Mouse (Mus musculus) urinary bladder, adult 2 months (tissue): ENCODE measurements around the gene Gm47791. TPM values are rescaled to one million over a fixed set of nuclear protein-coding genes. Genes with fewer than 3 reads are reported as not detected.

ENCODE experiments used
- DNase-seq: peaks from one replicate; pipeline ENCODE4 v3.0.0; 2022; ENCODE audit warnings: low spot score
- polyA plus RNA-seq: library from polyadenylated mRNA; depleted of rRNA; stranded (reverse); fragments of >200 nt; gene quantifications from 2 replicates; pipeline ENCODE4 v1.2.3, GENCODE M21; 2012; rRNA removed

Gene Gm47791
- polyA plus RNA-seq: not detected in 2 replicates

DNA sequence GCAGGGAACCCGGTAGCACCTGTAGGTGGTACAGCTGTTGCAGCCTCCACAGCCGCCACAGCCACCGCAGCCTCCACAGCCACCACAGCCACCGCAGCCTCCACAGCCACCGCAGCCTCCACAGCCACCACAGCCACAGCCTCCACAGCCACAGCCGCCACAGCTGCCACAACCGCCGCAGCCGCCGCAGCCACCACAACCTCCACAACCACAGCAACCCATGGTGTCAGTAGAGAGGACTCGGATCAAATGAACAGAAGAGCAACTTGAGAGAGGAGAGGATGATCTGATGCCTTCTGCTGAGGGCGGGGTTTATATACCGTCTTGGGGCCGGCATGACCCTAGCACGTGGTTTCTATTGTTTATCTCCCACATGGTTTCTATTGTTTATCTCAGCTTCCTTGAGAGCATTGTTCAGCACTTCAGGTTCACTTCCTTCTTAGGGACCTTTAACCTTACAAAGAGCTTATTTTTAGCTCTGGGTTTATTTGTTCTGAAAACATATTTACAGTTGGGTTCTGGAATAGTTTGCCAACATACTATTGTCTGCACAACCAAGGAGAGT, at the start of gene Gm47791:
Gm47791 (minus strand) TSS at position 222 of the 565 bp plus-strand sequence.
- DNase-seq: no peak

- DNase-seq: no peak
Measured at GRCm38 (mm10) chr1:82820626-82821186, 49.7 kb upstream of the Gm47791 start.

GRCm38 (mm10) chr1:82820179-82820578, 49.1 kb upstream of the Gm47791 start:
- DNase-seq: no peak

- DNase-seq: no peak
Measured at GRCm38 (mm10) chr1:82819366-82819765, 48.3 kb upstream of the Gm47791 start.

DNA sequence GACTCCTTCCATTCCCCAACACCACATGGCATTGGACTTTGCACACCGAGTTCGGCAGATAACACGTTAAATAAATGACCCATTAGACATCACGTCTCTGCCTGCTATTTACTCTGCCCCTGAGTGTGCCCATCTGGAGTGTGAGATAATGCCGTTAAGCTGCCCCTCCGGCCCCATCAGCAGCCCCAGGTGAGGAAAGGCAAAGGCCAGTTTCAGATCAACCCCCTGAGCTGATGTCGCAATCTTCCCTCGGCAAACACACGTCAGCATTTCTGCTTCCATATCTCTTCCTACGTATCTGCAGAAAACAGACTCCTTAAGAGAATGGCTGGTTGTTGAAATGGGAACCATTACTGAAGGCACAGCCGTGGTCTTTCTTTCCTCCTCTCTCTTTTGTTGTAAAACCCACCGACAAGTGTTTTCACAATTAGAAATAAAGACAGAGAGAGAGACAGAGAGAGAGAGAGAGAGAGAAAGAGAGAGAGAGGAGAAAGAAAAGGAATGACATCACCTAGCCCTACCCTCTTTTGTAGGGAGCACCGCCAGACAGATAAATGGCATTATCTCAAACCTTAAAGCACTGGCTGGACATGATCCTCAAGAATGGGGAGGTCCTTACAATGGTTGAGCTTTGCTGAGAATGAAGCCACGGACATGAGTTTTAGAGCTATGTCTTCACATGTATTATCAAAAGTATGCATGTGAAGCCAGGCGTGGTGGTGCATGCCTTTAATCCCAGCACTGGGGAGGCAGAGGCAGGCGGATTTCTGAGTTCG, 45.1 kb upstream of the Gm47791 start:
- DNase-seq: no peak

DNA sequence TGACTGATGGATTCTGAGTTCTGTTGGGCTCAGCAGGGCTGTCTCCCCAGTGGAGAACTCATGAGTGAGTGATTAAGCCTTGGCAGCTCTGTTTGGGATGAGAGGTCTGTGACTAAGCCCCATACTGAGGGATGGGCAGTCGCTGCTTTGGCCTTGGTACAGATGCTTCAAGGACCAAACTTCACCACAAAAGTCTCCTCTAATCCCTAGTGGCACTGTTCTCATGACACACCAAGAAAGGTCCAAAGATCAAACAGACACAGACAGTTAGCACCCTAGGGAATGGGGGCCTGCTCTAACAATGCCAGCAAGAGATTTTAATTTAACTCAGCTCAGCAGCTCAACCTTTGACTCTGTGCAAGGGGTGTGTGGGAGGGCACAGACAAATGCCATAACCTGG, 40.7 kb upstream of the Gm47791 start:
- no peak for DNase-seq

DNA sequence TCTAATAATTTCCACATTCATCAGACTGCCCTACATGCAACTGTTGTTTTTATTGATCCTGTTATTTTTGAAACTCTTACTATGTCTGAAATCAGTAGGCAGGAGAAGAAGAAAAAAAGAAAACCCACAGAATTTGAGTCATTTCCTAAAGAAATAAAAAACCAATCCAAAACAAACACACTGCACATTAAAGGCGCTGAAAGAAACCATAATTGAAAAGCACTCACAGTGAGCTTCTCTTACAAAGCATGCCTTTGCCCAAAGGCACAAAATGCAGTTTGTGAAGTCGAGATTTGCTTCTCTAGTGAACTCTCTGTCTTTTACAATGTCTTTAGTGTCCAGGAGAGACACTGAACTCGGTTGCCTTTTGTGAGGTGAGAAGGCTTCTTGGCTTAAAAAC, 37.5 kb upstream of the Gm47791 start:
- no peak for DNase-seq

DNA sequence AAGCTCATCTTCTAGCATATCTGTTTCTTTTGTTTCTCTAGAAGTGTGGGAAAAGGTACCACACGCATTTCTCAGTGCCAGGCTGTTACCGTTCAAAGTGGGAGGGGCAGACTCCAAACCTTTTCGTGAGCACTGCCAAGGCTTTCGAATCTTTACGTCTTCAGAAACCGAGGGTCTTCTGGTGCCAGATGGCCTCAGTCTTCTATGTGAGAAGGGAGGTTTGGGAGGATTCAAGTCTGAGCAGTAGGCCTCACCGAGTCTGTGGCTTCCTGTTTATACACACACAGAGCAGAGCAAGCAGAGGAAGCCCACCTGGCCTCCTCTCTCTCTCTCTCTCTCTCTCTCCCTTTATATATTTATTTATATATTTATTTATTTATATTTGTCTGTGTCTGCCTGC, 36.2 kb upstream of the Gm47791 start:
- DNase-seq: no peak

DNA sequence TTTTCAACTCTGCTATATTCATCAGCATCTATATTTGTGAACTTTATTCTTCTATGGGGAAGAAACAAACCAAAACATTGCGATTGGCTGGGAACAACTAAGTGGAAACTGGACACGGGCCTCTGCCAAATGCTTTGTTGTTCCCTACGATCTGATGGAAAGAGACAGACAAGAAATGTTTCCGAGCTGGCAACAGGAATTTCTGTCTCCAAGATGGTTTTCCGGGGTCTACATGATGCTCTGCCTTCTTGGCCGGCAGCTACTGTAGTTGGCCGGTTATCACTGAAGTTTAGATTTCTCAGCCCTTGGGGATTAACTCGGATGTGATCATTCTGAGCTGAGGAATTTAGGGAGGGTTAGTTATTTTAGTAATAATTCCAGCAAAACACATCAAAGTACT, 35.3 kb upstream of the Gm47791 start:
- no peak for DNase-seq

GRCm38 (mm10) chr1:82804059-82804458, 33.0 kb upstream of the Gm47791 start:
- no peak for DNase-seq

DNA sequence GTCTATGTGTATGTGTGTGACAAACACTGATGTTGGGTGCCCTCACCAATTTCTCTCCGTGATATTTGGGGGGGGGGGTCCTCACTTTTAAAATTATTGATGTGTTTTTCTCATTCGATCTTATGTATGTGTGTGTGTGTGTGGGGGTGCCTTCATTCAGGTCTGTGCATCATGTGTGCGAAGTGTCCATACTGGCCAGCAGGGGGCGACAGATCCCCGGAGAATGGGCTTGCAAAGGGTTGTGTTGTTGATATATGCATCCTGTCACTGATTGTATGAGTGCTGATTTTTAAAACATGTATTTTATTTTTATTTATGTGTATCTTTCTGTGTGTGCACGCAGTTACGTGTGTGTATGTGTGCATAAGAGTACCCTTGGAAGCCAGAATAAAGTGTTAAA, 32.6 kb upstream of the Gm47791 start:
- no peak for DNase-seq

- DNase-seq: no peak
Measured at GRCm38 (mm10) chr1:82801105-82801783, 30.2 kb upstream of the Gm47791 start.

DNA sequence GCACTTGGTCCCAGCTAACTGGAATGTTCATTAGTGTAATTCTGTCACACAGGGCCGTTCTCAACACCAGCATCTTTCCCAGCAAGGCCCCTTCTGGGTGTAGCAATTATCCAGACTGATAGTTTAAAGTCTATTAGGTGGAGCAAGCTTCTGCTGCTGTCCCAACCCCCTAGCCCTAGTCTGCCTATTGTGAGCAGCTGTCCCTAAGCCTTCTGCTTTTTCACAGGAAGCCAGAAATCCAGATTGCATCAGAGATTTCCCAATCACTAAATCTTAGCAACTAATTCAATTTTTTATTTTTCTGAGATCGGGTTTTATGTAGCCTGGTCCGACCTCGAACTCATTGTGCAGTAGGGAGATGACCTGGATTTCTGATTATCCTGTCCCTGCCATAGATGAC, 27.9 kb upstream of the Gm47791 start:
- no peak for DNase-seq

DNA sequence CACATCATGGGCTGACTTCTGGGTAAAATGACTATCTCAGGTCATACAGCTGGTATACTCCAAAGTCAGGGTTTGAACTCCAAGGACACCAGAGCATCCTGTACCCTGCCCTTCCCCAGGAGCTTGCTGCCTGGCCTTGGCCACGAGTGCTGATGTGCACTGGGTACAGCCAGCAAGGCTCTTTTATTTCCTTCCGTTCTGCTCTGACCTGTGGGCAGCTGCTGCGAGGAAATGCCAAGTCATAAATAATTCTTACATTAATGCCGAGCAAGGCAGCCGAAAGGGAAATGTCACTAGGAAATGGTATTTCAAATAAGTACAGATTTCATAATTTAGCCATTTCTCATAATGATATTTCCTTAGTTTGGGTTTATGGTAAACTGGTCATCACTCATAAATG, 27.3 kb upstream of the Gm47791 start:
- DNase-seq: no peak

- DNase-seq: no peak
Measured at GRCm38 (mm10) chr1:82797088-82797487, 26.0 kb upstream of the Gm47791 start.

GRCm38 (mm10) chr1:82795702-82796443, 24.8 kb upstream of the Gm47791 start:
- DNase-seq: no peak

DNA sequence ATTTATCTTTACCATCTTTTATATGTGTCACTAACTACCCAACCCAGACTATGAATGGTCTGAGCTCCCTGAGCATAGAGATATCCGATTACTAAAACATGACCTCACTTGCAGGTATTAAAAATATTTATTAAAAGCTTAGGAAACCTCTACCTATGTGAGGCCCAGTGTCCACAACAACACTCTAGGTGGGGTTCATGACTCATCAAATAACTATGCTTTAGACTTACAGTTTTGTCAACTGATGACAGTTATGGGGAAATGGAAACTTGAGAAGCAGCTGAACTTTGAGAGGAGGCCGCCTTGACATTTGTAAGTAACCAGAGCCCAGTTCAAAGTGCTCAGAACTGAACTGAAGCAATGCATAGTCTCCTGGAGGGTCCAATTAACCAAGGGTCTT, 24.2 kb upstream of the Gm47791 start:
- no peak for DNase-seq

- no peak for DNase-seq
Measured at GRCm38 (mm10) chr1:82793986-82794385, 22.9 kb upstream of the Gm47791 start.

- no peak for DNase-seq
Measured at GRCm38 (mm10) chr1:82793110-82793509, 22.1 kb upstream of the Gm47791 start.

- no peak for DNase-seq
Measured at GRCm38 (mm10) chr1:82792238-82792637, 21.2 kb upstream of the Gm47791 start.

DNA sequence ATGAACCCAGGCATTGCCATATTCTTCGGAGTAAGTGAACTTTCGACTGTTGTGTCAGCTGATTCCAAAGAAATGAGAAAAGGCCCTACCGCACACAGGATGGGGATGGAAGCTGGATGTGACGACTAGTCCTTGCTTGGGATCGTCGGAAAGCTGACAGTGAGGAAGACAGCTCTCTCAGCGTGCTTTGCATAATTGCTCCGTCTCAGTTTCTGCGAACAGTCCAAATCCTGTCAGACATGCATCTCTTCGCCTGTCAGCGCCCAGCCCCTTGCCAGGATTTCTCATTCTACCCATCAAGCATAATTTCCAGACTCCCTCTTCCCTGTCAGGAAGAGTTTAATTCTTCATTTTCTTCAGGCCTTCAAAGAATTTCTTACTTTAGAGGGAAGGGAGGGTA, 20.1 kb upstream of the Gm47791 start:
- no peak for DNase-seq

DNA sequence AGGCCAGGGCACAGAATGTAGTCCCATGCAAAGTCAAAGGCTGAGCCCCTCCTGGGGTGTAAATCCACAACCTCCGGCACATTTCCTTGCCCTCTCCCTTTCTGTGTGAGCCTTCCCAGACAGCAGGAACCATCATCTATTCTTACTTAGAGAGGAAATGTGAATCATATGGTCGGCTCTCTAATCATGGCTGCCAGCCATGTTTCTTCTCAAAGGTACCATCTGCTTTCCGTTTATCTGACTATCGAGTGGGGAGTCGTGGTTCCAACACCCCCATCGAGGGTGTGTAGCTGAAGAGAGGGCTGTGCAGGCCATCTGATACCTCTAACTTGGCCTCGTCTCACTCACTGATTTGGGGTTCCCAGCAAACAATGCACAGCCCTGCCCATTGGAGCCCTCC, 17.0 kb upstream of the Gm47791 start:
- no peak for DNase-seq
